Mouse (Mus musculus) intestine, embryonic 15.5 days (tissue): ENCODE data around the gene Kcnk4. TPM values are rescaled to one million over a fixed set of nuclear protein-coding genes. Genes with fewer than 3 reads are reported as not detected.
A peak's percentile ranks its signal among the peaks of the same experiment; 100 is the strongest.

Source experiments
- ATAC-seq: fragments of 200-750 bp; cut with Nextera tagmentation; 2 replicates; pipeline ENCODE4 v1.8.0; 2017; ENCODE audit warnings: moderate TSS enrichment, moderate library complexity
- H3K27ac ChIP-seq: fragments of 300-500 bp; sonication (generic); 2 replicates; pipeline ENCODE4 v1.5.1; 2015; ENCODE audit warnings: mild to moderate bottlenecking, inconsistent platforms
- H3K27me3 ChIP-seq: fragments of 300-500 bp; sonication (generic); replicated peaks from 2 replicates; pipeline ENCODE4 v1.6.1; 2015; ENCODE audit warnings: inconsistent platforms
- H3K36me3 ChIP-seq: fragments of 300-500 bp; sonication (generic); 2 replicates; pipeline ENCODE4 v1.6.1; 2015; ENCODE audit warnings: inconsistent platforms
- H3K4me1 ChIP-seq: fragments of 300-500 bp; sonication (generic); replicated peaks from 2 replicates; pipeline ENCODE4 v1.6.1; 2015; ENCODE audit warnings: inconsistent platforms
- H3K4me2 ChIP-seq: fragments of 300-500 bp; sonication (generic); replicated peaks from 2 replicates; pipeline ENCODE4 v1.6.1; 2015; ENCODE audit warnings: mild to moderate bottlenecking, inconsistent platforms
- H3K4me3 ChIP-seq: fragments of 300-500 bp; sonication (generic); replicated peaks from 2 replicates; pipeline ENCODE4 v1.5.1; 2015; ENCODE audit warnings: inconsistent platforms
- H3K9ac ChIP-seq: fragments of 300-500 bp; sonication (generic); 2 replicates; pipeline ENCODE4 v1.6.1; 2015; ENCODE audit warnings: inconsistent platforms
- H3K9me3 ChIP-seq: fragments of 300-500 bp; sonication (generic); 2 replicates; pipeline ENCODE4 v1.6.1; 2016; ENCODE audit warnings: inconsistent platforms
- WGBS: fragments of 180-500 bp; shearing (Covaris S2); methylation state at CpG from one replicate; pipeline ENCODE4 v1.1.7; 2015; 5-methylcytosine and 5-hydroxymethylcytosine counted together
- polyA plus RNA-seq: library from polyadenylated mRNA; unstranded; fragments of >200 nt; fragmentation: Nextera tagmentation; extraction: Ambion mirVana; gene quantifications from 2 replicates; pipeline ENCODE4 v1.2.1, GENCODE M21; 2015

Gene Kcnk4
- polyA plus RNA-seq, 1 experiment from 2014 or later = 0.40 TPM

DNA sequence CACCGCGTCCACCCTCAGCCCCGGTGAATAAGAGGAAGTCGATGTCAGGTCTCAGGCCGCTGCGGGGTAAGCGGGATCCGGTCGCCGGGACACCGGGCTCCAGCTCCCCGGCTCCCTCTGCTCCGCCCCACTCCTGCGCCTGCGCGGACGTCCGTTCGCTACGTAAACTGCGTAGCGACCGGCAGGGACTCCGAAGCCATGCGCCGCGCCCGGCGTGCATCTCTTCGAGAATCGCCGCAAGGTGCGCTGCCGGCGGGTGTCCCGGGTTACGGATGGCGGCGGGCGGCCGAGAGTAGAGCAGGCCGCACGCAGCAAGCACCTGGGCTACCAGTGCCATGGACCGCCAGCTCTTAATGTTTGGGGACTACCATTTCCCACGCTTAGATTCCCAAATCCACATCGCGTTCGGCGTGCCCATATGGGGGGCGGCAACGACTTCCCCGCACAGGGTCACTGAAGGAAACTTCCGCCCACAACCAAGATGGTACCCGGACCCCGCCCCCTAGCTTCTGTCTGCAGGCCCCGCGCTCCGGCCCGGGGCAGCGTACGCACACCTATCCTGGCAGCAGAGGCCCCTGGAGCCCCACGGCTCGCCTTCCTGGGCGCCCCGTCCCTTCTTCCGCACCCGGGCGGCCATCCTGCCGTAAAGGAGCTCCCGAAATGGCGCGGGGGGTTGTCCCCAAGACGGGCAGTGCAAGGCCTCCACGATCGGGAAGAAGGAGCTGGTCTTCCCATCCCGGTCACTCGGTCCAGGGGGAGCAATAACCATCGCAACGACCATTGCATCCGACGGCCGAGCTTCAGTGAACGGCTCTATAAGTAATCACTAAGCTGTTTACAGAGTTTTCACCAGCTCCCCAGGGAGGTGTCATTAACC lies 7.3 kb upstream of the Kcnk4 start, which contains the start of gene Bad:
Gene Bad (plus strand): TSS at position 490 of the 877 bp plus-strand sequence.
- Histone ChIP-seq H3K4me3 (peak within 1 kb of the TSS; percentile 78), H3K9me3 (no peaks in the 10 kb centered on the region), H3K27me3 (no peaks in the 10 kb centered on the region), H3K4me2 (peak within 1 kb of the TSS; percentile 95), H3K4me1 (peaks cover 26% of the 10 kb centered on the region), H3K36me3 (no peaks in the 10 kb centered on the region), H3K9ac (peak within 1 kb of the TSS; percentile 90), H3K27ac (peak within 1 kb of the TSS; percentile 96)
- under 1% methylated on average over 83 of the region's 83 CpGs for WGBS
- peak; percentile 88 for ATAC-seq

DNA sequence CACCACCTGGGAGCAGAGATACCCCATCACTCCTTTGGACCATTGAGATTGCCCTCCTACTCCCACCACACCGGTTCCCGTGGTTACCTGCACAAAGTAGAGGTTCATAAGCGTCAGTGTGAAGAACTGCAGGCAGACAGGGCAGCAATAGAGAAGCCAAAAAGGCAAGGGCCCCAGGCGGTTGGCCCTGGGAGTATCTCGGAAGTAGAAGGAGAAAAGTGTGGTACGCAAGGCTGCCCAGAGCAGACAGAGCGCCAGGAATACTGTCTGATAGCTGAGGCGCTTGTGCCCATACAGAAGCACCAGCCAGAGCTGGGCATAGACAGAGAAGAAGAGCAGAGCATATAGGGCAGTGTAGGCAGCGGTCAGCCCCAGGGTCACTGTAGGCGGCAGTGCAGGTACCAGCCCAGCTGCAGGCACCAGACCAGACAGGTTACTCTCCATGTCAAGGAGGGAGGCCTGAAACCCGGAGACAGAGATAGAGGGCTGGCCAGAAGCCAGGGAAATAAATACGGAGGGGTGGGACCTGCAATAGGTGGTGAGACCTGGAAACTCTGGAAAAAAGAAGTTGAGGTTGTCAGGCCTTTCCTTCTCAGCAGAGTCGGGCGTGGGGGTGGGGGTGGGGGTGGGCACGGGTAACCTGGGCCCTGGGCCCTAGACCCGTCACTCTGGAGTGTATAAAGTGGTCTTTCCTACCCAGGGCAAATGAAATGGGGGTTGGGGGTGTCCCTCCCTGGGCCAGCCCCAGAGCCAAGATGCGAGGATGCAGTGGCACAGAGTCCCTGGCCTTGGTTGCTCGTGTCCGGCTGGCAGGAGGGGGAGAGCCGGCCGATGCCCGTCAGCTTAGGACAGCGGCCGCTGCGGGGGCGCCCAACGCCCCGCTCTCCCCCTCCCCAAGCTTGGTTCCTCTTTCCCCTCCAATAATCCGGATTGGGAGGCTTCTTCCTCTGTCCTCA lies 6.4 kb upstream of the Kcnk4 start:
- WGBS = 19% methylated on average over 29 of the region's 29 CpGs
- H3K9me3 ChIP-seq = no peaks in the 10 kb centered on the region
- 0 out of 2 replicates have a peak, but pooled peaks have one; percentile 3 for ATAC-seq
- H3K9ac ChIP-seq = peak overlapping the region; percentile 90
- H3K4me3 ChIP-seq = peak overlapping the region; percentile 78
- no peaks in the 10 kb centered on the region for H3K36me3 ChIP-seq
- peak overlapping the region; percentile 55; the same call in 1 of the 2 replicates for H3K27ac ChIP-seq
- peak overlapping the region; percentile 95 for H3K4me2 ChIP-seq
- peaks cover 6% of the 10 kb centered on the region; the same call in 1 of the 2 replicates for H3K27me3 ChIP-seq
- H3K4me1 ChIP-seq = peaks cover 26% of the 10 kb centered on the region

DNA sequence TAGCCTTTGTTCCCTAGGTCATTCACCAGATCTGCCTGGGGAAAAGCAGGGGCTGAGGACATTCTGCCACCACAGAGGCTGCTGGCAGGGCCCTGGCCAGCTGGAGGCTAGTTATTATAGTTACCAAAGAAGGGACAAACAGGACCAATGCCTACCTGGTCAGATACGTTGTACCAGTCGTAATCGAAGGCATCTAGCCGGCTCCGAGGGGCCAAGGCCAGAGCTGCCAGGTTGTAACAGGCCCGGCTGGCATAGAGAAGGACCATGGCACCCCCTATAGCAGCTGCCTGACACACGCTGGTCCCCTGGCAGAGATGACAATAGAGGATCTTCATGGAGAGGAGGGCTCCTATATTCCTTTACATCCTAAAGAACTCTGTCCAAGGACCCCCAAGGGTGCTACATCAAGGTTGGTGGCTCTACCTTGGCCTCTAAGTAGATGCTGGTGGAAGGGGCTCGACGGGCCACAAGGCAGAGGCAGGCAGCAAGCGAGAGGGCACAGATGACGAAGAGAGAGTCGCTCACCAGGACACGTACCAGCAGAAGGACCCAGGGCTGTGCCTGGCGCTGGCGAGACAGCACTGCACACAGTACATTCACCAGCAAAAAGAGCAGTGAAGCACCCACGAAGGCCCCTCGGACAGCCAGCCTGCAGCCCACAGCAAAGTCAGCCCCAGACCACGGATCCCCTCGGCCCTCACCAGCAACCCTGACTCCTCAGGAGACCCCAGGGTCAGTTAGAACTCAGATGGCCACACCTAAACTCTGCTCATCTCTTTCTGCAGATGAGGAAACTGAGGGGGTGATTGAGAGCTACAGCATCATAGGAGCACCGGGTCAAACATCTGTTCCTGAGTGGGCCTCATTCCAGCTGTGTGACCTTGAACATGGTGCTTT lies 5.0 kb upstream of the Kcnk4 start:
- no peak overlapping the region for H3K4me3 ChIP-seq
- H3K27me3 ChIP-seq = peaks cover 17% of the 10 kb centered on the region
- ATAC-seq = no peak
- no peak overlapping the region for H3K9ac ChIP-seq
- no peak overlapping the region for H3K27ac ChIP-seq
- no peaks in the 10 kb centered on the region for H3K36me3 ChIP-seq
- 91% methylated on average over 20 of the region's 20 CpGs for WGBS
- peaks cover 28% of the 10 kb centered on the region for H3K4me1 ChIP-seq
- H3K9me3 ChIP-seq = no peaks in the 10 kb centered on the region
- H3K4me2 ChIP-seq = no peak overlapping the region

DNA sequence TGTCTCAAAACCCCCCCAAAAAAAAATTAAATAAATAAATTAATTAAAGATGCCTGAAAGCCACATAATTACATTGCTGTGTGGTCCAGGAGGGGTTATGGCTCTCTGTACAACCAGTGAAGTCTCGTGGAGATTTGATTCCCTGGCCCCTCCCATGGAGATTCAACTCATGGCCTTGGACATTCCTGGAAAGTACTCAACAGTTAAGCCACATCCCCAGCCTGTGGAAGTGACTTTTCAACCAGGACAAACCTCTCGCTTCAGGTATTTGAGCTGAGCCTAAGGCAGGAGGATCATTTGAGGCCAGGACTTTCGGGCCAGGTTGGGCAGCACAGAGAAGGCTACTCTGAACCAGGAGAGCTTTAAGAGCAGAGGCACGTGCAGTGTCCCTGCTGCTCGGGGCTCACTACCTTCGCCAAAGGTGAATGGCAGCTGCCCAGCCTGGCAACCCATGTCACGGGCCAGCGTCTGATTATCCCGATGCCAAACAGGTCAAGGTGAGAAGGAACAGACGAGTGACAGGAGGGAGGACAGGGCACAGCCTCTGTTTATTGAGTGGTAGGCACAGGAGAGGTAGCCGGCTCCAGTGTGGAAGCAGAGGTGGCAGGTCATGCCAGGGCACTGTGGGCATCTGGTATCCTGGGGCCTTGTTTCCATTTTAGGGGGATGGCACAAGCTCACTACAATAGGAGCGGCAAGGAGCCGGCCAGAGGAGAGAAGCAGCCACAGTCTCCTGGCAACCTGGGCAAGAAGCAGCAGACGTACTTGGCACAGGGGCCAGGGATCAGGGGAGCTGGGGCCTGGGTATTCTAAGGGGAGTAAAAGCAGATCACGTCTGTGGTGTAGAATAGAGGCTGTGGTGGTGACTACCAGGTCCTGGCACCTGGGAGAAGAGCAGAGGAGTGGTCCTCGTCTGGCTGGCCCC lies 3.5 kb upstream of the Kcnk4 start:
- no peak for ATAC-seq
- peaks cover 33% of the 10 kb centered on the region for H3K4me1 ChIP-seq
- no peak overlapping the region for H3K27ac ChIP-seq
- no peak overlapping the region for H3K4me3 ChIP-seq
- 78% methylated on average over 16 of the region's 16 CpGs for WGBS
- no peak overlapping the region for H3K4me2 ChIP-seq
- peaks cover 33% of the 10 kb centered on the region for H3K27me3 ChIP-seq
- no peaks in the 10 kb centered on the region for H3K9me3 ChIP-seq
- H3K9ac ChIP-seq = no peak overlapping the region
- no peaks in the 10 kb centered on the region for H3K36me3 ChIP-seq

DNA sequence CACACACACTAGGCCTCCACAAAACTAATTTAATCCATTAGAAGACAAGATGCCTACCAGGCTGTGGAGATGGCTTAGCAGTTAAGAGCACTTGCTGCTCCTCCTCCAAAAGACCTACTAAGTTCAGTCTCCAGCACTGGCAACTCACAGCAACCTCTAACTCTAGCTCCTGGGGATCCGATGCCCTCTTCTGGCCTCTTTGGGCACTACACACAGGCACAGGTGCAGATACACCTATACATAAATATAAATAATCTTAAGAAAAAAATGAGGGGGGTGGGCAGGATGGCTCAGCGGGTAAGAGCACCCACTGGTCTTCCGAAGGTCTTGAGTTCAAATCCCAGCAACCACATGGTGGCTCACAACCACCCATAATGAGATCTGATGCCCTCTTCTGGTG lies 2.0 kb upstream of the Kcnk4 start:
- Histone ChIP-seq H3K27me3 (peaks cover 47% of the 10 kb centered on the region), H3K27ac (no peak overlapping the region), H3K4me2 (no peak overlapping the region), H3K4me1 (peaks cover 29% of the 10 kb centered on the region), H3K9ac (no peak overlapping the region), H3K4me3 (no peak overlapping the region), H3K9me3 (no peaks in the 10 kb centered on the region), H3K36me3 (no peaks in the 10 kb centered on the region)
- no peak for ATAC-seq
- WGBS = 22% methylated on average over 3 of the region's 3 CpGs

DNA sequence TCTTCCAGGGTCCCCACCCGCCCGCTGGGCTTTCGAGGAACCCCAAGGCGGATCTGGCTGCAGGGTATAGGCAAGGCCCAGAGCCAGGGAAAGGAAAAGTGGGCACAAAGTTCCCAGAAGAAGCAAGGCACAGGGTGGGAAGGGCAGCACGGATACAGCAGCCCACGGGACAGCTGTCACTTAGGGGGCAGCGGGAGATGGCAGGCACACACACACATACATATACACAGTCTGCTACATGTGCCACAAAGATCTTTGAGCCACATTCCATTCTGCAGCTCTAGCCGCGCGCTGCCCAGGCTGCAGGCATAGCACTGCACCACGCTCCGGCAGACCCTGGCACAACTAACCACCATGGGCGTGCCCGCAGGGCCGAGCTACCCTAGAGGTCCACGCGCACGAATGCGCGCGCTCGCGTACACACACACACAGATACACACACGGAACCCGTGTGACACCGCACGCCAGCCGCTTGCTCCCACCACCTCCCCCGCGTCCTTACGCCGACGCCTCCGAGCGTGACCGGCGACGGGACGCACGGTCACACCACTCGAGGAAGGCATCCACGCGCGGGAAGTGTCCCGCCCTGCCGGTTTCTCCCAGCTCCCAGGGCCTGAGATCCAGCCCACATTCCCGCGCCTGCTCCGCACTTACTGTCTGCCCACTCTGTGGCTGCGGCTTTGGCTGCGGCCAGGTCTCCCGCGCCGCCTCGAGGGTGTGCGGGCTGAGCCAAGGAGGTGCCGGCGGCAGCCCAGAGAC lies 700 bp downstream of the Kcnk4 start:
- 4% methylated on average over 58 of the region's 58 CpGs for WGBS
- H3K9me3 ChIP-seq = no peaks in the 10 kb centered on the region
- H3K9ac ChIP-seq = peak overlapping the region; percentile 42
- H3K36me3 ChIP-seq = no peaks in the 10 kb centered on the region
- peak overlapping the region; percentile 41 for H3K4me3 ChIP-seq
- peak; percentile 57 for ATAC-seq
- H3K27me3 ChIP-seq = peaks cover 63% of the 10 kb centered on the region
- no peak overlapping the region for H3K27ac ChIP-seq
- H3K4me1 ChIP-seq = peaks cover 18% of the 10 kb centered on the region
- peak overlapping the region; percentile 88 for H3K4me2 ChIP-seq

DNA sequence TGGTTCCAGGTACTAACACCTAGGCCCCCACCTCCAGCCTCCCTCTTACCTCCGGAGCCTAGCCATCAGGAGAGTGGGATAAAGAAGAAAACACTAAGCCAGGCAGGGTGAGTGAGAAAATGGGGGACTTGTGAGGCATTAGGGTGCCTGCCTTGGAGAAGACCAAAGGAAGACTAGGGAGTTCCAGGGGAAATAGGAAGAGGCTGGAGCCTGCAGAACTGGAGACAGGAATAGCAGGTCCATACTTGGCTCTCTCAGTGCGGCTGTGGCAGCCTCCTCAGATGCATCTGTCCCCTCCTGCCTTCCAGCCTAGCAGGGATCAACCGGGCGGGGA lies 1.2 kb downstream of the Kcnk4 start:
- H3K4me1 ChIP-seq = peaks cover 14% of the 10 kb centered on the region
- no peaks in the 10 kb centered on the region for H3K36me3 ChIP-seq
- no peak overlapping the region for H3K27ac ChIP-seq
- peaks cover 65% of the 10 kb centered on the region for H3K27me3 ChIP-seq
- ATAC-seq = no peak
- 0 out of 2 replicates have a peak overlapping the region, but pooled peaks have one; percentile 41 for H3K4me3 ChIP-seq
- H3K9me3 ChIP-seq = no peaks in the 10 kb centered on the region
- no peak overlapping the region for H3K9ac ChIP-seq
- no peak overlapping the region; the same call in 1 of the 2 replicates for H3K4me2 ChIP-seq
- 26% methylated on average over 4 of the region's 4 CpGs for WGBS

DNA sequence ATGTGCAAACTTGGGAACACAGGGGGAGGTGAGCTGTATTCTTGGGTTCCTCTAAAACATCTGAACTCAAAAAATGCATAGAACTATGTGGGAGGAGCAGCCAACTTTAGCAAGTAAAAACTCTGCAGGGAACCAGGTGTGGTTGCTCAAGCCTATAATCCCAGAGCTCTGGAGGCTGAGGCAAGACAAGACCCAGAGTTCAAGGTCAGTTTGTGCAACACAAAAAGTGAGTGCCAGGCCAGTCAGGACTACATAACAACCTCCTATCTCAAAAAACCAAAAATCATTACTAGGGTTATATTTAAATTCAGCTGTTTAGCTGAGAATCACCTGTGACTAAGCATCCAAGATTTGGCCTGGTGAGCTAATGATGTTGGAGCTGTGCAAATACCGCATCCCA lies 2.3 kb downstream of the Kcnk4 start:
- no peaks in the 10 kb centered on the region for H3K9me3 ChIP-seq
- ATAC-seq = no peak
- no peak overlapping the region for H3K4me2 ChIP-seq
- no peak overlapping the region for H3K27ac ChIP-seq
- no peak overlapping the region for H3K4me3 ChIP-seq
- WGBS = 45% methylated on average over 1 of the region's 1 CpGs
- no peaks in the 10 kb centered on the region for H3K36me3 ChIP-seq
- H3K27me3 ChIP-seq = peaks cover 76% of the 10 kb centered on the region
- H3K4me1 ChIP-seq = peaks cover 14% of the 10 kb centered on the region
- H3K9ac ChIP-seq = no peak overlapping the region

DNA sequence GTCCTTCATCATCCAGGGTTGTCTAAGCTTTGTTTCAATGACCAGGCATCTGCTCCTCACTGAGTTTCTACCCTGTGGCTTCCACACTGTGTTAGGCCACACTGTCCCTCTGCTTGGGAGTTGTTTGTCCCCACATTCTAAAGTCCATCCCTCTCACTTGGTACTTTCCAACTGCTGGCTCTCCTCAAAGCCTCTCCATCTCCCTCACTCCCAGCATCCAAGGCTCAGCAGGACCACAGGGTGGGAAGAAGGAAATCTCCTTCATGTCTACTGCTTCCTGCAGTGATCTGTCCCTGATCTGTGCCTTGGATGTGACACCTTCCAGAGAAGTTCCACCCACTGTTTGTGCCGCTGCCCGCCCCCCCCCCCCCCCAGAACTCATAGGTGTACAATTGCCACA lies 3.3 kb downstream of the Kcnk4 start:
- 0% methylated on average over 2 of the region's 2 CpGs for WGBS
- H3K27ac ChIP-seq = no peak overlapping the region
- no peak overlapping the region for H3K4me2 ChIP-seq
- H3K4me3 ChIP-seq = no peak overlapping the region
- H3K36me3 ChIP-seq = no peaks in the 10 kb centered on the region
- no peaks in the 10 kb centered on the region for H3K9me3 ChIP-seq
- peaks cover 19% of the 10 kb centered on the region for H3K4me1 ChIP-seq
- H3K27me3 ChIP-seq = peaks cover 83% of the 10 kb centered on the region
- H3K9ac ChIP-seq = no peak overlapping the region
- no peak for ATAC-seq

DNA sequence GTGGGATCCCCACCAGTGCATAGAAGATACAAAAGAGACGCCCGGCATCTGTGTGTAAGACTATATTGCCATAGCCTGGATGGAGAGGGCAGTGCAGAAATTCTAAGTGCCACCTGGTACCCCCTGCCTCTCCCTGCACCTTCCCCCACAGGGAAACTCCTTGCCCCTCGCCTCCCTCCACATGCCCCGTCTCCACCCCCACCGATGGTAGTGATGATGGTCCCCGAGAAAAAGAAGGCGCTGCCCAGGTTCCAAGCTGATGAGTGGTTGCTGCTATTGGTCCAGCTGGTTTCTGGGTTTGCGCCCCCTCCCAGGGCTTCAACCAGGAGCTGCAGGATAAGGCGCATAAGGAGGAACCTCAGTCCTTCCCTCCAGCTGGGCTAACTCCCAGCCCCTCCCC lies 6.2 kb downstream of the Kcnk4 start:
- 15% methylated on average over 9 of the region's 9 CpGs for WGBS
- H3K36me3 ChIP-seq = no peaks in the 10 kb centered on the region
- no peak overlapping the region for H3K4me3 ChIP-seq
- H3K9me3 ChIP-seq = no peaks in the 10 kb centered on the region
- no peak for ATAC-seq
- peaks cover 16% of the 10 kb centered on the region for H3K4me1 ChIP-seq
- no peak overlapping the region for H3K4me2 ChIP-seq
- H3K27ac ChIP-seq = no peak overlapping the region
- no peak overlapping the region for H3K9ac ChIP-seq
- H3K27me3 ChIP-seq = peaks cover 77% of the 10 kb centered on the region
